Mouse (Mus musculus) embryonic facial prominence, embryonic 15.5 days (tissue): Measurements from ENCODE around the gene Gm49361. TPM values are rescaled to one million over a fixed set of nuclear protein-coding genes. Genes with fewer than 3 reads are reported as not detected.
A peak's percentile ranks its signal among the peaks of the same experiment; 100 is the strongest.

Experiments used
- ATAC-seq: fragments of 200-750 bp; cut with Nextera tagmentation; 2 replicates; pipeline ENCODE4 v1.8.0; 2017; ENCODE audit warnings: low read depth, moderate TSS enrichment; ENCODE audit not compliant: insufficient number of reproducible peaks, low FRiP score, low TSS enrichment
- H3K27ac ChIP-seq: fragments of 300-500 bp; sonication (generic); replicated peaks from 2 replicates; pipeline ENCODE4 v1.5.1; 2015; ENCODE audit warnings: mild to moderate bottlenecking, inconsistent platforms
- H3K27me3 ChIP-seq: fragments of 300-500 bp; sonication (generic); 2 replicates; pipeline ENCODE4 v1.6.1; 2015; ENCODE audit warnings: inconsistent platforms
- H3K36me3 ChIP-seq: fragments of 300-500 bp; sonication (generic); 2 replicates; pipeline ENCODE4 v1.6.1; 2015; ENCODE audit warnings: mild to moderate bottlenecking, inconsistent platforms
- H3K4me1 ChIP-seq: fragments of 300-500 bp; sonication (generic); 2 replicates; pipeline ENCODE4 v1.6.1; 2015; ENCODE audit warnings: inconsistent platforms
- H3K4me2 ChIP-seq: fragments of 300-500 bp; sonication (generic); replicated peaks from 2 replicates; pipeline ENCODE4 v1.6.1; 2015; ENCODE audit warnings: mild to moderate bottlenecking, inconsistent platforms
- H3K4me3 ChIP-seq: fragments of 300-500 bp; sonication (generic); replicated peaks from 2 replicates; pipeline ENCODE4 v1.5.1; 2015; ENCODE audit warnings: mild to moderate bottlenecking, inconsistent platforms
- H3K9ac ChIP-seq: fragments of 300-500 bp; sonication (generic); 2 replicates; pipeline ENCODE4 v1.6.1; 2015; ENCODE audit warnings: inconsistent platforms
- H3K9me3 ChIP-seq: fragments of 300-500 bp; sonication (generic); replicated peaks from 2 replicates; pipeline ENCODE4 v1.6.1; 2016; ENCODE audit warnings: inconsistent platforms
- WGBS: fragments of 180-500 bp; shearing (Covaris S2); methylation state at CpG from one replicate; pipeline ENCODE4 v1.1.7; 2015; 5-methylcytosine and 5-hydroxymethylcytosine counted together
- polyA plus RNA-seq: library from polyadenylated mRNA; unstranded; fragments of >200 nt; fragmentation: Nextera tagmentation; extraction: Ambion mirVana; gene quantifications from 2 replicates; pipeline ENCODE4 v1.2.1, GENCODE M21; 2015

Gm49361 gene
- polyA plus RNA-seq: not detected in 2 replicates

DNA sequence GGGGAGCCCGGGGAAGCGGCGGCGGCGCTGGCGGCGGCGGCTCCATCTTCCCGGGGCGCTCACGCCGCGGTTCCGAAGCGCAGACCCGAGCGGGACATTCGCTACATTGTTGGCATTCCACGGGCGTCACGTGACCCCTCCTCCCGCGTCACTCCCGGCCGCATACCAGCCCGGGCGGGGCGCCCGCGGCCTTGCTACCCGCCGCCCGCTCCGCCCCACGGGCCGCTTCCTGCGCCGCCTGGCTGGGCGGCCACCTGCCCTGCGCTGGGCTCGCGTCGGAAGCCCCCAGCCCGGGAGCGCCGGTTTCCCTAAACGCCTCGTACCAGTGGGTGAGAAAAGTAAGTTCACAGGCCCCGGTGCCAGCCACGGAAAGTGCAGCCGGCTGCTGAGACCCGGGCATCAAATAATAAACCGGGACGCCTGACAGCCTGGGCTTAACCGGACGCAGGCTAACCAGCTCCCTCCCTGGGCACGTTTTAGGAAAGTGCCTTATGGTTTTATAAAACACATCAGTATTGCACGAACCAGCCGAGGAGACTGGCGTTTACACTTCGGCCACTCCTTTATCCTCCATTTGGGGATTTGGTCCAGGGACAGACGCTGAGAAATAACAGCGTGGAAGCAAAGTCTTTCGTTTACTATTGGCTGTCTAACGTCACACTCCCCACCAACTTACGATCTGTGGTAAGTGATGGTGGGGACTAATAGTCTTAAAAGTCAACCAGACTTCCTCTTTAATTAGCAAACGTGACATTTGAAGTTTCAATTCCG, at the start of gene Gm49361:
TSS of gene Gm49361 (minus strand) at position 103 of the 771 bp plus-strand sequence.
- Histone ChIP-seq H3K4me1 (peaks cover 28% of the 10 kb centered on the region), H3K36me3 (no peaks in the 10 kb centered on the region), H3K4me2 (peak within 1 kb of the TSS; percentile 77), H3K9me3 (no peaks in the 10 kb centered on the region), H3K27me3 (no peaks in the 10 kb centered on the region), H3K27ac (peak within 1 kb of the TSS; percentile 96), H3K4me3 (peak within 1 kb of the TSS; percentile 94), H3K9ac (peak within 1 kb of the TSS; percentile 92)
- WGBS: under 1% methylated on average over 68 of the region's 68 CpGs
- peak; percentile 94 for ATAC-seq

DNA sequence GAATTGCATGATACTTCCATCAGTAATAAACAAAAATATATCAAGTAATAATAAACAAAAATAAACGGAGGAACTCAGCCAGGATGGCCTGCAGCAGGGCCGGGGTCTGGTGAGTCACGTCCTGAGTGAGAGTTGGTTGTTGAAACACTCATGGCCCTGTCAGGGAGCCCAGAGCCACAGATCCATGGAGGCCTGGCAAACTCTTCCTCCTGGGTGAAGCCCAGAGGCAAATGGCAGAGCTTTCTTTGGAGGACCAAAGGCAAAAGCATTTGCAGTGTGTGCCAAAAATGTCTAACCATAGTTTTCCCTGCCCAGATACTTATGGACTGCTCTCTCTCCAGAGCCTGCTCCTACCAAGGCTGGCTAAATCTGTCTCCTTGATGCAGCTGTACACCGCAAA, 45.3 kb upstream of the Gm49361 start:
- WGBS: 73% methylated on average over 4 of the region's 4 CpGs
- no peak overlapping the region for H3K9ac ChIP-seq
- no peak overlapping the region for H3K4me3 ChIP-seq
- H3K4me1 ChIP-seq: no peaks in the 10 kb centered on the region
- no peaks in the 10 kb centered on the region for H3K36me3 ChIP-seq
- no peak overlapping the region for H3K27ac ChIP-seq
- ATAC-seq: no peak
- no peak overlapping the region for H3K4me2 ChIP-seq
- H3K27me3 ChIP-seq: no peaks in the 10 kb centered on the region
- H3K9me3 ChIP-seq: no peaks in the 10 kb centered on the region

DNA sequence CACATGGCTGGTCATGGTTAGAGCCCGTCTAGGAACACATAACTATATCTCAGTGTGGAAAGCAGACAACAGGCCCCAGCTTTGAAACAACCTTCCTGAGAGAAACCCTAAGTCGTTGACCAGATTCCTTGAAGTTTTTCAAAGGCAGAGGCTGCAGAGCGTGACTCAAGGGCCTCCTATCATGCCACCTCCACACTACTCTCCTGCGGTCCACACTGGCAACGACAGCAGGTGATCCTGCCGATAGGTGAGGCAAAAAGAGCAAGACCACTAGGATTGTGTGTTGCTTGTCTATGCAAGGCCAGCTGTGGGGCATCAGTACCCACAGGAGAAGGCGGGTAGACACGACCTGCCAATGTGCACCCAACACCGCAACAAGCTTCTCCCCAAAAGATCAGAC, 43.9 kb upstream of the Gm49361 start:
- Histone ChIP-seq H3K27ac (no peak overlapping the region), H3K9me3 (no peaks in the 10 kb centered on the region), H3K4me2 (no peak overlapping the region), H3K4me1 (no peaks in the 10 kb centered on the region), H3K9ac (no peak overlapping the region), H3K27me3 (no peaks in the 10 kb centered on the region), H3K4me3 (no peak overlapping the region), H3K36me3 (no peaks in the 10 kb centered on the region)
- WGBS: 88% methylated on average over 9 of the region's 9 CpGs
- no peak for ATAC-seq

DNA sequence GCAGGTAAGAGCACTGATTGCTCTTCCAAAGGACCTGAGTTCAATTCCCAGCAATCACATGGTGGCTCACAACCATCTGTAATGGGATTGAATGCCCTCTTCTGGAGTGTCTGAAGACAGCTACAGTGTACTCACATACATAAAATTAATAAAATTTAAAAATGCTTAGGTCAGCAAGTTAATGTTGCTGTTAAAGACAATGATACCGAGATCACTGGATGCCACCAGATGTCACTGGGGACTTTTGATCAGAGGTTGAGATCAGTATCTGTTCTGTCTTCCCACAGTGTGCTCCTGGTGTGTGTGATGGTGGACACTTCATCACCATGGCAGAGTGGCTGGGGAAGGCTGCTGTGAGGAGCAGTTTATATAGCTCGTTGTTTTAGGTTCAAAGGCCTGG, 43.4 kb upstream of the Gm49361 start:
- Histone ChIP-seq H3K4me3 (no peak overlapping the region), H3K27ac (no peak overlapping the region), H3K27me3 (no peaks in the 10 kb centered on the region), H3K9me3 (no peaks in the 10 kb centered on the region), H3K4me2 (no peak overlapping the region), H3K36me3 (no peaks in the 10 kb centered on the region), H3K4me1 (no peaks in the 10 kb centered on the region), H3K9ac (no peak overlapping the region)
- WGBS: 82% methylated on average over 2 of the region's 2 CpGs
- ATAC-seq: no peak

DNA sequence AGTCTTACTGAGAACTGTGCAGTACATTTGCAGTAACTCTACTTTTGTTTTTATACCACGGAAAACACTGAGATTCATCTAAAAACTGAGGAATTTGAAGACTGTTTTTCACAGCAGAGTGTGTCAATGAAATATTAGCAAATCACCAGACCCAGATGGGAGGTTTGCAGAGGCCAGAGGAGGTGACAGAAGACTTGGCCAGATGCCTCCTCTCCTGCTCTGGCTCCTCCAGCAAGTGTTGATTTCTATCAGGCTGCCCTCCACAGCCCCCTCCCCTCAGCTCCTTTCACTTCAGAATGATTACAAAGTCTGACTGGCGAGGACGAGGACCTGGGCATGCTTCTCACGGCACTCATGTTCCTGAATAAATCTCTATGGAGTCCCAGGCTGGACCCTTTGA, 41.5 kb upstream of the Gm49361 start:
- WGBS: 56% methylated on average over 4 of the region's 4 CpGs

DNA sequence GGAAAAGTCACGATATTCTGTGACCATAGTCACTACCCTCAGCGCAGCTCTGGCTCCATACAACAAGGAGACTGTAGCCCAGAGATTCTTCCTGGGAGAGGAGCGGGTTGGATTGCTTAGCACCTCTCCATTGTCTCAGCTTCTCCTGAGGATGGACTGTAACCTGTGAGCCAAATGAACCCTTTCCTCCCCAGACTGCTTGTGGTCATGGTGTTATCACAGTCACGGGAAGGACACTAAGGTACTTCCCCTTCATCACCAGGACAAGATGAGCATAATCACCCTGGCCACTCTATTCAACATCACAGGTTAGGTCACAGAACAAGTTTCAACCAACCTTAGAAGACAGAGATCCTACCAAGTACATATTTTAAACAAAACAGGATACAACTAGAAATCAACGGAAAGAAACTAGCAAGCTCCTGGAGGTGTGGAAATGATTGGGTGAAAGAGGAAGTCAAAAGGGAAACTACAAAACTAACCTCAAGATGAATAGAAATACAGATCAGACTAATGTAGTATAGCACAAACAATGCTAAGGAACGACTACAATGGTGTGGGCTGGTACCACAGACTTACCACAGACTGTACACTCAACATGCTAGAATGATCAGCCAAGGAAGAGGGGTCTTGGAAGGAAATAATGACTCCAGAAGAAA, 26.4 kb upstream of the Gm49361 start:
- H3K27ac ChIP-seq: no peak overlapping the region
- H3K36me3 ChIP-seq: no peaks in the 10 kb centered on the region
- no peaks in the 10 kb centered on the region for H3K9me3 ChIP-seq
- no peak overlapping the region for H3K4me3 ChIP-seq
- H3K4me2 ChIP-seq: no peak overlapping the region
- no peak for ATAC-seq
- H3K4me1 ChIP-seq: no peaks in the 10 kb centered on the region
- WGBS: 82% methylated on average over 6 of the region's 6 CpGs
- H3K9ac ChIP-seq: no peak overlapping the region
- H3K27me3 ChIP-seq: no peaks in the 10 kb centered on the region

More for the DNA sequence above, 41.5 kb upstream of the Gm49361 start:
- Histone ChIP-seq H3K27me3 (no peaks in the 10 kb centered on the region), H3K4me3 (no peak overlapping the region), H3K9me3 (no peaks in the 10 kb centered on the region), H3K4me1 (no peaks in the 10 kb centered on the region), H3K9ac (no peak overlapping the region), H3K27ac (no peak overlapping the region), H3K4me2 (no peak overlapping the region), H3K36me3 (no peaks in the 10 kb centered on the region)
- ATAC-seq: no peak

DNA sequence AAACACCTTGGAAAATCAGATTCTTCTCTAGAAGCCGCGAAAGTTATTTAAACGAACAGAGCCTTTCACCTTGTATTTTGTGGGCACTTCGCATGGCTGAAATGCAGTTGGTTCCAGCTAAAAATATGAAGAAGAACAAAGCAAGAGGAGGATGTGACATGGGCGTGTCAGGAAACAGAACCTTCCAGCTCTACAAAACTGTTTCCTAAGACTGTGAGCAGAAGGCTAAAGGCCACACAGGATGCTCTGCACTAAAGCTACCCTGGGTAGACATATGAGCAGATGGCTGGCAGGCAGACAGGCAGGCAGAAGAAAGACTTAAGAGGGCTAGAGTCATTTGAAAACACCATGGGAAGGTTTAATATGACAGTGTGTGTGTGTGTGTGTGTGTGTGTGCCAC, 23.2 kb upstream of the Gm49361 start:
- Histone ChIP-seq H3K27ac (no peak overlapping the region), H3K4me2 (no peak overlapping the region), H3K27me3 (no peaks in the 10 kb centered on the region), H3K9me3 (no peaks in the 10 kb centered on the region), H3K4me3 (no peak overlapping the region), H3K4me1 (no peaks in the 10 kb centered on the region), H3K36me3 (no peaks in the 10 kb centered on the region), H3K9ac (no peak overlapping the region)
- ATAC-seq: no peak
- WGBS: 87% methylated on average over 5 of the region's 5 CpGs

DNA sequence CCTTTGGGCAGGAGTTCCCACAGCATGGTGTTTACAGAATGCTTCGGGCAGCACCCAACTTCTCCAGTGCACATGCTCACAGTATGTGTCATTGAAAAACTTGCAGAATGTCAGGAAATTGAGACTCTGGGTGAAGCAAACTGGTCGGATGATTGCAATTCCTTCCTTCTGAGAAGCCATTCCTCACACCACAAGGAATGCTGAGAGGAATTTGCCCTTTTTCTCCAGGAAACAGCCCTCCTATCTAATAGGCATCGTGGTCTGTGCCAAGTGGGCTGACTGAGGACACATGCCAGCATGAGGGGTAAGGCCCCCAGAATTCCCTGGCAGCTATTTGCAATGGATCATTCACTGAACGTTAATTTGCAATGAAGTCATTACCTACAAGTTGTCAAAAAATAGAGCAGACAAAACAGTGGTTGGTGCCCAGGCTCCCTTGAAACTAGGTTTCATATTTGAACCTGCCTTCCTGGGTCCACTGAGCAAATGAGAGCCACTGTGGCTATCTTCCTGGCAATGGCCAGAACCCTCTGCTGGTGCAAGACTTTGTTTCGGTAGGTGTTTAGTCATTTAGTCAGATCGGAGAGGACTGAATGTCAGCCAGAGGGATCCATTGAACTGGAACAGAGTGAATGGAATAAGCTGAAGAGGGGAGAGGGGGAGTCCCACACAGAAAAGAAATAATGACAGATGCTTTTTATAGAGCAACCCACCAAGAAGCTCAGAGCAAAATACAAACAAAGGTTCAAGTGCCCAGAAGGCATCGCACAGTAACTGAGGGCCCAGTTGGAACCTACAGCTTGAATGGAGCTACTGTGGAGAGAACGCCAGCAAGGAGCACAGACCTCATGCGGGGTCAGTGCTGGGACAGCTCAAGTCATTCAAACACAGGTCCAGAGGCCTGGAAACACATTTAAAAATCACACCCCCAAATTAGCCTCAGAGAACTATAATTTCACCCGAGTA, 14.8 kb upstream of the Gm49361 start:
- 47% methylated on average over 10 of the region's 10 CpGs for WGBS
- Histone ChIP-seq H3K9ac (no peak overlapping the region), H3K27ac (peak overlapping the region; percentile 66), H3K9me3 (no peaks in the 10 kb centered on the region), H3K4me2 (no peak overlapping the region), H3K27me3 (no peaks in the 10 kb centered on the region), H3K36me3 (no peaks in the 10 kb centered on the region), H3K4me1 (peaks cover 10% of the 10 kb centered on the region), H3K4me3 (no peak overlapping the region)
- ATAC-seq: no peak

DNA sequence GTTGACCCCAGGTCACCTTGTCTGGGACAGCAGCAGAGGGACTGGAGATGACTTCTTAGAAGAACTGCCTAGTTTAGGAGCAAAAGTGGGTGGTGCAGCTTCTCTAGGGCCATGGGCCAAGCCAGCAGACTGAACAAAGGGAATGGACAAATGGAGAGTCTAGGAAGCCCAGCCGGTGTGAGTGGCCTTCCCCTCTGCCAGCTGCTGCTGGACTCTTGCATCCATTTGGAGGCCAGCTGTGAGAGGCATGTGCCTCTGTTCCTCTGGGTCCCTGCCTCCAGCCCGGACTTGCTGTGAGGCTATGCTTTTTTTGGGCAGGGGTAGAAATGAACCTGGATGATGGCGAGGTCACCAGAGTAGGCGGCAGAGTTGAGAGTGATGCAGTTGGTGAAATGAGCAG, 12.3 kb upstream of the Gm49361 start, which contains the start of gene Lats2:
TSS of gene Lats2 (minus strand) at position 152 of the 400 bp plus-strand sequence.
- ATAC-seq: no peak
- H3K27ac ChIP-seq: peak within 1 kb of the TSS; percentile 66; the same call in 1 of the 2 replicates
- H3K9ac ChIP-seq: no peak within 1 kb of the TSS
- no peak within 1 kb of the TSS for H3K4me3 ChIP-seq
- no peaks in the 10 kb centered on the region for H3K27me3 ChIP-seq
- H3K36me3 ChIP-seq: no peaks in the 10 kb centered on the region
- peaks cover 10% of the 10 kb centered on the region for H3K4me1 ChIP-seq
- H3K9me3 ChIP-seq: no peaks in the 10 kb centered on the region
- no peak within 1 kb of the TSS for H3K4me2 ChIP-seq
- WGBS: 77% methylated on average over 4 of the region's 4 CpGs

DNA sequence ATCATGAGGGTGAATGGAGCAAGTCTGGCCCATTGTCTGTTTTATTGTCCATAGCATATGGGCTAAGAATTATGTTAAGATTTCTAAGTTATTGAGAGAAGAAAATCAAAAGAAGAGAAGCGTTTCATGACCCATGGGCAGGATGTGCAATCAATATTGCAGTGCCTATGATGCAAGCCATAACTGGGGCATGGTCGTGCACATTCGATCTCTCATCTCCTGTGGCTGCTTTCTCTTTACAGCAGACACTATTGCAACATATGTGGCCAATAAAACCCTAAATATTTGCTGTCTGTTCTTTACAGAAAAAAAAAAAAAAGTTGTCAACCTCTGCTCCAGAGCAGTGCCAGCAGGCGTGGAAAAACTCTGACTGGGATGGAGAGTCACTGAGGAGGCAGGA, 10.2 kb upstream of the Gm49361 start:
- no peak overlapping the region for H3K9ac ChIP-seq
- H3K27me3 ChIP-seq: no peaks in the 10 kb centered on the region
- no peak overlapping the region for H3K4me3 ChIP-seq
- ATAC-seq: no peak
- H3K4me2 ChIP-seq: no peak overlapping the region
- H3K27ac ChIP-seq: no peak overlapping the region
- H3K36me3 ChIP-seq: no peaks in the 10 kb centered on the region
- WGBS: 51% methylated on average over 4 of the region's 4 CpGs
- H3K9me3 ChIP-seq: no peaks in the 10 kb centered on the region
- H3K4me1 ChIP-seq: peaks cover 15% of the 10 kb centered on the region

DNA sequence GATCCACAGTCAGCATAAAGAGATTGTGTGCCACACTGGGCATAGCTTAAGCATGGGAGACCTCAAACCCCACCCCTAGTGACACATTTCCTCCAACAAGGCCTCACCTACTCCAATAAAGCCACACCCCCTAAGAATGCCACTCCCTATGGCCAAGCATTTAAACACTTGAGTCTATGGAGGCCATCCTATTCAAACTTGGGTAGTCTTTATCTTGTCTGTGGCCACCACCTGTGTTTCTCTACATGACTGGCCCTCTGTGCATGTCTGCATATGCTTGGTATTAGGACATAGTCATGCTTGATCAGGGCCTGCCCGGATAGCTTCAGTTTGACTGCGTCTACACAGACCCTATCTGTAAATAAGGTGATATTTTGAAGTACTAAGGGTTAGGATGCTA, 9.8 kb upstream of the Gm49361 start:
- no peaks in the 10 kb centered on the region for H3K9me3 ChIP-seq
- WGBS: 74% methylated on average over 2 of the region's 2 CpGs
- no peaks in the 10 kb centered on the region for H3K36me3 ChIP-seq
- H3K4me2 ChIP-seq: no peak overlapping the region
- no peak overlapping the region for H3K27ac ChIP-seq
- no peaks in the 10 kb centered on the region for H3K27me3 ChIP-seq
- no peak overlapping the region for H3K4me3 ChIP-seq
- ATAC-seq: no peak
- H3K4me1 ChIP-seq: peaks cover 13% of the 10 kb centered on the region
- no peak overlapping the region for H3K9ac ChIP-seq
